ENCODE assay signal across 22 mouse cellular contexts in genomic region chr14:47527833-47528232, GRCm38 (mm10). TPM values are rescaled to one million over a fixed set of nuclear protein-coding genes. Genes with fewer than 3 reads are reported as not detected.
A peak's percentile ranks its signal among the peaks of the same experiment; 100 is the strongest.
DNase-seq lines count a peak whose midpoint lies in the region; ATAC-seq lines count a peak whose summit lies in the region.
"Had no signal": no experiment of that assay in that cellular context is flagged by ENCODE, and none has a peak within 500 bp of the region (broad histone marks: within the 10 kb centered on the region; RNA-seq: fewer than 3 reads in every experiment).

No protein-coding gene starts in this region.

- DNase-seq in spleen, postnatal 36 days (ENCODE audit: low spot score in 2 of 2) = peak; percentile 26 to 53
- DNase-seq in spleen, adult 12 weeks (ENCODE audit: low spot score) = no peak
- no peak for DNase-seq in hindbrain, embryonic 14.5 days (ENCODE audit: low spot score)
- no peak for DNase-seq in lung, postnatal 4 days
- DNase-seq: cerebellum, postnatal 10 days; forebrain, postnatal 0 days; heart, adult 18-20 months; heart, postnatal 36 days; kidney, adult 9 months; kidney, postnatal 4 days; layer of hippocampus, postnatal 36 days; left cerebral cortex, postnatal 4 days; lung, adult 18-20 months; right cerebral cortex, postnatal 25 days; thymus, adult 18-20 months had no signal

- H3K4me3 ChIP-seq in intestine, embryonic 15.5 days (replicated peaks) = no peak overlapping the region
- no peak overlapping the region for H3K4me3 ChIP-seq in liver, embryonic 15.5 days (replicated peaks)
- H3K4me3 ChIP-seq in hindbrain, embryonic 14.5 days (replicated peaks; ENCODE audit: low read length) = no peak overlapping the region
- H3K4me3 ChIP-seq: embryonic facial prominence, embryonic 10.5 days; midbrain, embryonic 12.5 days; neural tube, embryonic 13.5 days had no signal

- no peak overlapping the region for H3K9ac ChIP-seq in intestine, embryonic 15.5 days
- H3K9ac ChIP-seq in liver, embryonic 15.5 days = peak overlapping the region; percentile 33
- H3K9ac ChIP-seq in hindbrain, embryonic 14.5 days = no peak overlapping the region
- H3K9ac ChIP-seq: forebrain, postnatal 0 days; midbrain, embryonic 12.5 days; neural tube, embryonic 13.5 days had no signal

- H3K27me3 ChIP-seq in intestine, embryonic 15.5 days (replicated peaks) = no peaks in the 10 kb centered on the region
- no peaks in the 10 kb centered on the region for H3K27me3 ChIP-seq in liver, embryonic 15.5 days
- H3K27me3 ChIP-seq in hindbrain, embryonic 14.5 days (ENCODE audit: control insufficient read depth, insufficient read depth, low read length) = no peaks in the 10 kb centered on the region
- H3K27me3 ChIP-seq: midbrain, embryonic 12.5 days; neural tube, embryonic 13.5 days had no signal

- H3K27ac ChIP-seq in intestine, embryonic 15.5 days = no peak overlapping the region
- H3K27ac ChIP-seq in liver, embryonic 15.5 days (replicated peaks) = peak overlapping the region; percentile 92
- H3K27ac ChIP-seq in hindbrain, embryonic 14.5 days = no peak overlapping the region
- H3K27ac ChIP-seq: embryonic facial prominence, embryonic 10.5 days; midbrain, embryonic 12.5 days; neural tube, embryonic 13.5 days had no signal

- H3K4me2 ChIP-seq in intestine, embryonic 15.5 days (replicated peaks) = no peak overlapping the region
- H3K4me2 ChIP-seq in liver, embryonic 15.5 days = peak overlapping the region; percentile 53
- H3K4me2 ChIP-seq in hindbrain, embryonic 14.5 days (replicated peaks) = no peak overlapping the region
- H3K4me2 ChIP-seq: midbrain, embryonic 12.5 days; neural tube, embryonic 13.5 days had no signal

- no peaks in the 10 kb centered on the region for H3K9me3 ChIP-seq in intestine, embryonic 15.5 days
- no peaks in the 10 kb centered on the region for H3K9me3 ChIP-seq in liver, embryonic 15.5 days (replicated peaks)
- no peaks in the 10 kb centered on the region for H3K9me3 ChIP-seq in hindbrain, embryonic 14.5 days (ENCODE audit: control insufficient read depth, low read length)
- H3K9me3 ChIP-seq: embryonic facial prominence, embryonic 10.5 days; midbrain, embryonic 12.5 days; neural tube, embryonic 13.5 days had no signal

- WGBS in intestine, embryonic 15.5 days = 83% methylated on average over 2 of the region's 2 CpGs
- WGBS in liver, embryonic 15.5 days (ENCODE audit: insufficient replicate concordance) = 20% methylated on average over 2 of the region's 2 CpGs
- WGBS in hindbrain, embryonic 14.5 days = 88% methylated on average over 2 of the region's 2 CpGs

- peak; percentile 65; the same call in 1 of the 2 replicates for ATAC-seq in intestine, embryonic 15.5 days
- ATAC-seq in liver, embryonic 15.5 days (ENCODE audit: insufficient read depth) = peak; percentile 98
- ATAC-seq in hindbrain, embryonic 14.5 days (ENCODE audit: low FRiP score) = no peak
- no peak for ATAC-seq in inflammation-experienced regulatory T-cells, adult 6 months
- ATAC-seq: forebrain, postnatal 0 days; hindbrain, embryonic 16.5 days had no signal

- no peaks in the 10 kb centered on the region for H3K36me3 ChIP-seq in intestine, embryonic 15.5 days
- peaks cover 55% of the 10 kb centered on the region for H3K36me3 ChIP-seq in liver, embryonic 15.5 days (replicated peaks)
- peaks cover 31% of the 10 kb centered on the region for H3K36me3 ChIP-seq in hindbrain, embryonic 14.5 days (replicated peaks; ENCODE audit: control insufficient read depth, insufficient read depth)

- no peaks in the 10 kb centered on the region for H3K4me1 ChIP-seq in intestine, embryonic 15.5 days (replicated peaks)
- peaks cover 68% of the 10 kb centered on the region for H3K4me1 ChIP-seq in liver, embryonic 15.5 days (replicated peaks)
- no peaks in the 10 kb centered on the region for H3K4me1 ChIP-seq in hindbrain, embryonic 14.5 days (replicated peaks; ENCODE audit: control insufficient read depth, insufficient read depth, low read length)
- H3K4me1 ChIP-seq: embryonic facial prominence, embryonic 10.5 days; midbrain, embryonic 12.5 days; neural tube, embryonic 13.5 days had no signal

RNA-seq across cellular contexts. Expression of gene Atg14, which starts 42.6 kb away (rescaled TPM):
- 10.3 and 12.4 TPM in 2 replicates for polyA plus RNA-seq in intestine, embryonic 15.5 days (2015; fragmentation: Nextera tagmentation; extraction: Ambion mirVana)
- 7.4 and 8.9 TPM in 2 replicates for polyA plus RNA-seq in liver, embryonic 15.5 days (2015; fragmentation: Nextera tagmentation; extraction: Ambion mirVana)
- polyA plus RNA-seq in hindbrain, embryonic 14.5 days (2014; fragmentation: Nextera tagmentation; extraction: Ambion mirVana) = 15.9 and 16.9 TPM in 2 replicates
- polyA plus RNA-seq in inflammation-experienced regulatory T-cells, adult 6 months (2017; shearing (Covaris generic)) = 10 to 100 TPM in 2 of 3 experiments, 1 to 10 TPM in 1; 8.2 to 18.1 (median 14.5) TPM

Comparison
In these comparisons a context has a peak if more than half of its experiments do, and no peak if none do; other contexts are left out.
1. DNase-seq: peak in spleen, postnatal 36 days (2 of 2); none in spleen, adult 12 weeks (single experiment), hindbrain, embryonic 14.5 days (single experiment) and lung, postnatal 4 days (0 of 2).
2. ATAC-seq: peak in intestine, embryonic 15.5 days (single experiment) and liver, embryonic 15.5 days (single experiment); none in hindbrain, embryonic 14.5 days (single experiment) and inflammation-experienced regulatory T-cells, adult 6 months (single experiment).